Mouse (Mus musculus) C2C12 (cell line): ENCODE measurements around the gene 1700122O11Rik. TPM values are rescaled to one million over a fixed set of nuclear protein-coding genes. Genes with fewer than 3 reads are reported as not detected.

Experiments
- H3K27me3 ChIP-seq: one replicate; pipeline ENCODE4 v1.6.1; 2011; ENCODE audit not compliant: control insufficient read depth, insufficient read depth, insufficient read length
- H3K36me3 ChIP-seq: one replicate; pipeline ENCODE4 v1.6.1; 2011; ENCODE audit not compliant: control insufficient read depth, insufficient read depth
- H3K4me3 ChIP-seq: one replicate; pipeline ENCODE4 v1.5.1; 2011; ENCODE audit warnings: mild to moderate bottlenecking, control low read depth; ENCODE audit not compliant: poor library complexity, insufficient read depth, severe bottlenecking
- H3K79me2 ChIP-seq: one replicate; pipeline ENCODE4 v1.6.1; 2011; ENCODE audit not compliant: control insufficient read depth, insufficient read depth
- H3K79me3 ChIP-seq: one replicate; pipeline ENCODE4 v1.6.1; 2011; ENCODE audit warnings: low read depth, control low read depth
- H3ac ChIP-seq: one replicate; pipeline ENCODE3; 2011; ENCODE audit warnings: low read depth; ENCODE audit not compliant: control insufficient read depth, insufficient read length
- CEBPB ChIP-seq: IDR thresholded peaks from one replicate; pipeline ENCODE4 v1.6.1; 2011; ENCODE audit warnings: low read depth, mild to moderate bottlenecking, control low read depth, moderate library complexity
- CTCF ChIP-seq: IDR thresholded peaks from one replicate; pipeline ENCODE4 v1.5.1; 2011; ENCODE audit not compliant: control insufficient read depth, insufficient read depth, insufficient read length
- FOSL1 ChIP-seq: IDR thresholded peaks from one replicate; pipeline ENCODE4 v1.8.0; 2011; ENCODE audit warnings: mild to moderate bottlenecking, low read length; ENCODE audit not compliant: poor library complexity, insufficient read depth, severe bottlenecking
- MAX ChIP-seq: IDR thresholded peaks from one replicate; pipeline ENCODE4 v1.6.1; 2011; ENCODE audit warnings: mild to moderate bottlenecking, control low read depth
- MYOD1 ChIP-seq: IDR thresholded peaks from one replicate; pipeline ENCODE4 v1.6.1; 2011; ENCODE audit warnings: low read depth; ENCODE audit not compliant: control insufficient read depth, insufficient read length
- MYOG ChIP-seq: IDR thresholded peaks from one replicate; pipeline ENCODE4 v1.6.1; 2011; ENCODE audit not compliant: control insufficient read depth, insufficient read length; ENCODE audit errors: extremely low read depth
- USF1 ChIP-seq: IDR thresholded peaks from one replicate; pipeline ENCODE4 v1.6.1; 2011; ENCODE audit warnings: low read depth, mild to moderate bottlenecking, control low read depth, moderate library complexity
- polyA plus RNA-seq: library from polyadenylated mRNA; unstranded; fragments of >200 nt; fragmentation: generic; extraction: Trizol; gene quantifications from one replicate; pipeline ENCODE4 v1.2.1, GENCODE M21; 2012; ENCODE audit warnings: missing spikeins

Gene 1700122O11Rik
- polyA plus RNA-seq, 1 experiment: not detected

- TF ChIP-seq MYOG (no peak), MAX (no peak), CTCF (no peak), USF1 (no peak), CEBPB (no peak), FOSL1 (no peak), MYOD1 (no peak)
- Histone ChIP-seq H3K79me2 (no peaks in the 10 kb centered on the region), H3K36me3 (no peaks in the 10 kb centered on the region), H3K79me3 (no peaks in the 10 kb centered on the region), H3ac (no peak overlapping the region), H3K4me3 (no peak overlapping the region), H3K27me3 (peaks cover 31% of the 10 kb centered on the region)
Observed at GRCm38 (mm10) chr17:48057382-48057781, 19.3 kb upstream of the 1700122O11Rik start.

GRCm38 (mm10) chr17:48055076-48055816 is 17.2 kb upstream of the 1700122O11Rik start:
- H3K79me3 ChIP-seq: no peaks in the 10 kb centered on the region
- H3ac ChIP-seq: no peak overlapping the region
- H3K27me3 ChIP-seq: peaks cover 39% of the 10 kb centered on the region
- H3K79me2 ChIP-seq: no peaks in the 10 kb centered on the region
- H3K36me3 ChIP-seq: no peaks in the 10 kb centered on the region
- TF ChIP-seq MAX (no peak), MYOG (no peak)
- H3K4me3 ChIP-seq: no peak overlapping the region

GRCm38 (mm10) chr17:48053646-48054045 is 15.6 kb upstream of the 1700122O11Rik start:
- TF ChIP-seq MYOD1 (no peak), MAX (no peak), USF1 (no peak), FOSL1 (no peak), CTCF (no peak), CEBPB (no peak), MYOG (no peak)
- Histone ChIP-seq H3K27me3 (peaks cover 45% of the 10 kb centered on the region), H3K36me3 (no peaks in the 10 kb centered on the region), H3ac (no peak overlapping the region), H3K4me3 (no peak overlapping the region), H3K79me3 (no peaks in the 10 kb centered on the region), H3K79me2 (no peaks in the 10 kb centered on the region)

GRCm38 (mm10) chr17:48052338-48053067 is 14.4 kb upstream of the 1700122O11Rik start:
- no peak for TF ChIP-seq MYOD1
- TF ChIP-seq CTCF: no peak
- TF ChIP-seq CEBPB: no peak
- no peak for TF ChIP-seq FOSL1
- no peak for TF ChIP-seq MYOG
- no peak for TF ChIP-seq MAX
- no peak for TF ChIP-seq USF1
- no peak overlapping the region for H3K4me3 ChIP-seq
- no peak overlapping the region for H3ac ChIP-seq
- no peaks in the 10 kb centered on the region for H3K79me2 ChIP-seq
- H3K36me3 ChIP-seq: no peaks in the 10 kb centered on the region
- H3K27me3 ChIP-seq: peaks cover 46% of the 10 kb centered on the region
- H3K79me3 ChIP-seq: no peaks in the 10 kb centered on the region

- H3K36me3 ChIP-seq: no peaks in the 10 kb centered on the region
- TF ChIP-seq MYOD1: no peak
- no peak for TF ChIP-seq FOSL1
- TF ChIP-seq MYOG: no peak
- no peak for TF ChIP-seq CTCF
- TF ChIP-seq USF1: no peak
- TF ChIP-seq CEBPB: no peak
- no peak for TF ChIP-seq MAX
- no peaks in the 10 kb centered on the region for H3K79me3 ChIP-seq
- H3K27me3 ChIP-seq: peaks cover 42% of the 10 kb centered on the region
- no peaks in the 10 kb centered on the region for H3K79me2 ChIP-seq
- H3ac ChIP-seq: no peak overlapping the region
- H3K4me3 ChIP-seq: no peak overlapping the region
Observed at GRCm38 (mm10) chr17:48051638-48052337, 13.7 kb upstream of the 1700122O11Rik start.
